Mouse (Mus musculus): ENCODE results near the gene Ubtfl1. TPM values are rescaled to one million over a fixed set of nuclear protein-coding genes. Genes with fewer than 3 reads are reported as not detected.

The Ubtfl1 gene
- total and polyA plus RNA-seq, 3 experiments, result 0.05 TPM; not detected in 2

DNA sequence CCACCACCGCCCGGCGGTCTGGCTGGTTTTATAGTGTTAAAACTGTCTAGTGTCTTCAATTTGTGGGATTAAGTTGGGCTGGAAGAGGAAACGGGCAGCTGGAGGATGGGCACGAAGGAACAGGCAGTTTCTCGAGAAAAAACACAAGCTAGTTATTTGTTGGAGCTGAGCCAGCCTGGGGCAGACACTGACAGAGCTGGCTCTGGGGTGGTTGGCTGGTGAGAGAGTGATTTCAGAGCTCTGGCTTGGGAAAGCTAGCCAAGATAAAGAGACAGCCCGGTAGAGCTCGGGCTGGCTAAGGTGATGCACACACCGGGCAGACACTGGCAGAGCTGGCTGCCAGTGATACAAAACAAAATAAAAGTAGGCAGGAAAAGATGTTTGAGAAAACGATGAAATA, 27.5 kb downstream of the Ubtfl1 start:
- Histone ChIP-seq H3K9me3 (replicated peaks) (no peaks in the 10 kb centered on the region), H3K4me1 (ENCODE audit: insufficient read depth, low read depth, low read length) (no peaks in the 10 kb centered on the region), H3K36me3 (replicated peaks) (no peaks in the 10 kb centered on the region), H3K27me3 (ENCODE audit: insufficient read depth, low read length) (no peaks in the 10 kb centered on the region), H3K4me3 (ENCODE audit: low read depth, low read length) (no peak overlapping the region)
- TF ChIP-seq TAL1 (conservative IDR thresholded peaks at IDR 0.05; ENCODE audit: low read depth, low read length) (no peak), GATA2 (IDR thresholded peaks at IDR 0.05; ENCODE audit: borderline replicate concordance, low read depth, low read length) (no peak), CTCF (IDR thresholded peaks at IDR 0.05; ENCODE audit: low read depth, low read length) (no peak), GATA1 (IDR thresholded peaks at IDR 0.05; ENCODE audit: borderline replicate concordance, low read length) (no peak), POLR2AphosphoS5 (IDR thresholded peaks at IDR 0.05; ENCODE audit: insufficient replicate concordance, low read depth, low read length) (no peak)
- no peak for DNase-seq (ENCODE audit: low spot score)
- ATAC-seq (ENCODE audit: extremely low read depth, insufficient number of reproducible peaks, low FRiP score, poor library complexity, severe bottlenecking), result no peak

DNA sequence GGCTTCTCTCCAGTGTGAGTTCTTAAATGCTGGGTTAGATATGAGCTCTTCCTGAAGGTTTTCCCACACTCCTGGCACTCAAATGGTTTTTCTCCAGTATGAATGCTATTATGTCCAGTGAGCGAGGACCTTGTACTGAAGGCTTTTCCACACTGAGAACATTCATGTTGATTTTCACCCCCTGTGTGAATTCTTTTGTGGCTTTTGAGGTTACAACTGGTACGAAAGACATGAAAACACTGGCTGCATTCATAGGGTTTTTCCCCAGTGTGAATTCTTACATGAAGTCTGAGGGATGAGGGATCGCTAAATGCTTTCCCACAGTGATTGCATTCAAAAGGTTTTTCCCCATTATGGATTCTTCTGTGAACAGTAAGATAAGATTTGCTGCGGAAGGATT, 52.3 kb downstream of the Ubtfl1 start:
- ATAC-seq (ENCODE audit: extremely low read depth, insufficient number of reproducible peaks, low FRiP score, poor library complexity, severe bottlenecking), result no peak
- no peak overlapping the region for H3K4me3 ChIP-seq (ENCODE audit: low read depth, low read length)
- H3K36me3 ChIP-seq (replicated peaks), result no peaks in the 10 kb centered on the region
- no peak for TF ChIP-seq POLR2AphosphoS5 (IDR thresholded peaks at IDR 0.05; ENCODE audit: insufficient replicate concordance, low read depth, low read length)
- TF ChIP-seq CTCF (IDR thresholded peaks at IDR 0.05; ENCODE audit: low read depth, low read length), result no peak
- no peak for TF ChIP-seq TAL1 (conservative IDR thresholded peaks at IDR 0.05; ENCODE audit: low read depth, low read length)
- H3K4me1 ChIP-seq (ENCODE audit: insufficient read depth, low read depth, low read length), result no peaks in the 10 kb centered on the region
- no peak for DNase-seq (ENCODE audit: low spot score)
- H3K9me3 ChIP-seq (replicated peaks), result no peaks in the 10 kb centered on the region
- no peaks in the 10 kb centered on the region for H3K27me3 ChIP-seq (ENCODE audit: insufficient read depth, low read length)

Other genes starting within 250 kb of the Ubtfl1 start
- 96.8 and 109 TPM in 2 replicates for gene Chordc1, start 112.3 kb upstream of the Ubtfl1 start, total RNA-seq (2014; fragmentation: Nextera tagmentation)
- 124 and 137 TPM in 2 replicates for gene Chordc1, start 112.3 kb upstream of the Ubtfl1 start, total RNA-seq (2017)
- 2.2 and 2.9 TPM in 2 replicates for gene Chordc1, start 112.3 kb upstream of the Ubtfl1 start, polyA plus RNA-seq (2012)
- gene Naalad2, start 1.4 kb upstream of the Ubtfl1 start, total RNA-seq (2014; fragmentation: Nextera tagmentation), result not detected in 2 replicates
- gene Naalad2, start 1.4 kb upstream of the Ubtfl1 start, total RNA-seq (2017), result under 0.01 and 0.06 TPM in 2 replicates
- not detected in 2 replicates for gene Naalad2, start 1.4 kb upstream of the Ubtfl1 start, polyA plus RNA-seq (2012)
- gene Mbd3l2, start 26.2 kb downstream of the Ubtfl1 start, total RNA-seq (2014; fragmentation: Nextera tagmentation), result not detected in 2 replicates
- 0.22 TPM in 1 of 2 replicates, not detected in the other for gene Mbd3l2, start 26.2 kb downstream of the Ubtfl1 start, total RNA-seq (2017)
- not detected in 2 replicates for gene Mbd3l2, start 26.2 kb downstream of the Ubtfl1 start, polyA plus RNA-seq (2012)
- 2.8 and 4.4 TPM in 2 replicates for gene Zfp558, start 73.8 kb downstream of the Ubtfl1 start, total RNA-seq (2014; fragmentation: Nextera tagmentation)
- 1.3 and 2.0 TPM in 2 replicates for gene Zfp558, start 73.8 kb downstream of the Ubtfl1 start, total RNA-seq (2017)
- 0.41 and 0.60 TPM in 2 replicates for gene Zfp558, start 73.8 kb downstream of the Ubtfl1 start, polyA plus RNA-seq (2012)
- not detected in 2 replicates for gene Mbd3l1, start 73.9 kb downstream of the Ubtfl1 start, total RNA-seq (2014; fragmentation: Nextera tagmentation)
- not detected in 2 replicates for gene Mbd3l1, start 73.9 kb downstream of the Ubtfl1 start, total RNA-seq (2017)
- gene Mbd3l1, start 73.9 kb downstream of the Ubtfl1 start, polyA plus RNA-seq (2012), result not detected in 2 replicates

All from G1E (cell line).